Mouse (Mus musculus) spleen, postnatal 0 days (tissue): Measurements from ENCODE around the gene Olfr1287. TPM values are rescaled to one million over a fixed set of nuclear protein-coding genes. Genes with fewer than 3 reads are reported as not detected.

Source experiments
- polyA plus RNA-seq: library from polyadenylated mRNA; unstranded; fragments of >200 nt; fragmentation: Nextera tagmentation; extraction: Ambion mirVana; gene quantifications from 2 replicates; pipeline ENCODE4 v1.2.1, GENCODE M21; 2015

Olfr1287 gene
- not detected in 2 replicates for polyA plus RNA-seq

DNA sequence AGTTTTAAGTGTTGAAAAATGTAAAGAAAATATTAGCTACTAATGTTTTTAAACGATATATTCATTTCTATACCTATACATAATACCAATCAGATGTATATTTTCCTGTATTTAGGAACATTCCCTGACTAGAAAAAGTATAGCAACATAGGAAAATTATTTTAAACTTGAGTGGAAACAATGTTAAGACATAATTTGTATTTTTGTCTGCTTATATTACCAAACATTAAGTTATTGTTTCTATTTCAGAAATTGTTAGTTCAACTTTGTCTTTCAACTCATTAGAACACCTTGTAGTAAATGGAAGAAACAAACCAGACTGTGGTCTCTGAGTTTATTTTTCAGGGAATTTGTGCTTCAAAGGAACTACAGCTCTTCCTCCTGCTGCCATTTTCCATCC is at the start of gene Olfr1287:
TSS of gene Olfr1287 (plus strand) at position 301 of the 400 bp plus-strand sequence.

DNA sequence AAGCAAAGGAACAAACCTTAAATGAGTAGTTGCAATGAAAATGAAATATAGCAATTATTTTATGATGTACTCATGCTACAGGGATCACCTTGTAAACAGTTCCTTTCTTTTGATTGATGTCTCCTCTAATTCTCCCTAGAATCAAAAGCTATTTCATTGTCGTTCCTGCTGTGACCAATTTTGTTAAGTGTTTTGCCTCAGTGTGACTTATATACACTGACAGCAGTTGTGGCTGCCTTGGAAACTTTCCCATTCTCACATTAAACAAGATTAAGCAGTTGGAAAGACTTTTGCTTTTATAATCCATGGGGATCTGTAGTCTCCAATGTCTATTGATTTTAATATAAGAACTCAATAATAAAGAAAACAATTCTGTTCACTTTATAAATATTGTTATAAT is 26.0 kb upstream of the Olfr1287 start, which contains the start of gene Olfr1286:
TSS of gene Olfr1286 (minus strand) at position 185 of the 400 bp plus-strand sequence.

DNA sequence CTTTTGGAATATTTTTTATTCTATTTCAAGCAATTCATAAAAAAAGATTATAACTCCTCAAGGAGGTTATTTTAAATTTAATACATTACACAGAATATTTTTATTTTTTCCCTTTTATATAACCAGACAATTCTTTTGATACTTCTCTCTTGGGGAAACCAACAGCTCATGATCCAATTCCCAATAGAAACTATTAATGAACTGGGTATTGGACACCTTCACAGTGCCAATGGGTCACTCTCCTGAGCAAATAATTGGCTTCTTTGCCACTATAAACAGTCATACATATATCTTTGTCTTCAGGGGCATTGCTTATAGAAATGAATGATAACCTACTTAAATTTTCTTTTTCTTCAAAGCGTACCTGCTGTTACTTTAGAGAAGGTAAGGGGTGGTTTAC is 24.9 kb downstream of the Olfr1287 start, which contains the start of gene Olfr1288:
TSS of gene Olfr1288 (plus strand) at position 301 of the 400 bp plus-strand sequence.

DNA sequence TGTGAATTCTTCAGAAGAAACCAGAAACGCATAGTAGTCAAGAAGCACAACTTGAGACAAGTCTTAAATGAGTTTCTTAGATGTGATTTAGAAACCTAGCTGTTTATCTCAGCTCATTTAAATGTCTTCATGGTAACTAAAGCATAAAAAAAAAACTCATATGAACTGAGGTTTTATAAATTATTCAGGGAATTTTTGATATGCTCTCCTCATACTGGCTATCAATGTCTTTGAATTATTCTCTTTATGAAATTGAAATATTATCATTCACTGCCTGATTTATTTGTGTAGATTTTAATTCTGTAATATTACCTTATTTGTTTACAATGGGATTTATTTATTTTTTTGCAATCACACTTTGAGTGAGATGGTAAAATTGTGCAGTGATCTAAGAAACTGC is 31.6 kb downstream of the Olfr1287 start, which contains the start of gene Olfr1289:
TSS of gene Olfr1289 (plus strand) at position 301 of the 400 bp plus-strand sequence.

DNA sequence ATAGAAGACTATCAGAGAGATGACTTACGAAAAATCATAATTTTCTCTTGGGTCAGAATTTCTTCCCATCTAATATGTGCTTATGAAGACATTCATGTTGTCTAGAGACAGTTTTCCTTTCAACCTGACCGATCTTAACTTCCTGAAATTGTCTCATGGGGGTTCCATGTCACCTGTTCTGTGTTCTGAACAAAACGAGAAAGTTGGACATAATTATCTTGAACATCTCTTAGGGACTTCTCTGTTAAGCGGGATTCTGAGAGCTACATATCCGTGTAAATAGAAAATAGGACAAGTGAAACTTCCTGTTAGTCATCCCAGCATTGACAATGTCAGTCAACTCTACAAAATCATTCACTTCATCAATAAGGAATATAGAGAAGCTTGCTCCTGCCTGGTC is 44.8 kb downstream of the Olfr1287 start, which contains the start of gene Olfr1290:
TSS of gene Olfr1290 (minus strand) at position 101 of the 400 bp plus-strand sequence.

DNA sequence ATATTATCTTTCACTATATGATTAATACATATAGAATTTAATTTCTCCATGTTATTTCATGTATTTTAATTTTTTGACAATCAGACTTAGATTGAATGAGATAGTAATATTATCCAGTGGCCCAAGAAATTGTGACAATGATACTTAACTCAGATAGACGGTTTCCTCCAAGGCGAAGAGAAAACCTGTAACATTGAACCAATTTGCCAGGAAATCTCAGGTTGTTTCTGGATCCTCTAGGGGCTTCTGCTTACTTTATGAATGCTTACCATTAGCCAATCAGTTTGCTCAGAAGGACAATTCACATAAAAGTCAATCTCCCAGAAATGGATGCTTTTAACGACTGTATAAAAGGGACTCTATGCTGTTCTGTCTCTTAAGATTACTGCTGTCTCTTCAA is 47.9 kb downstream of the Olfr1287 start, which contains the start of gene Olfr1291-ps1:
TSS of gene Olfr1291-ps1 (plus strand) at position 301 of the 400 bp plus-strand sequence.

Other genes starting within 250 kb of the Olfr1287 start
- gene 4930430A15Rik, start 219.5 kb upstream of the Olfr1287 start, polyA plus RNA-seq = not detected in 2 replicates
- not detected in 2 replicates for gene Olfr1275, start 213.9 kb upstream of the Olfr1287 start, polyA plus RNA-seq
- not detected in 2 replicates for gene Olfr1276, start 194.6 kb upstream of the Olfr1287 start, polyA plus RNA-seq
- gene Olfr1277, start 175.0 kb upstream of the Olfr1287 start, polyA plus RNA-seq = not detected in 2 replicates
- gene Olfr1278, start 159.0 kb upstream of the Olfr1287 start, polyA plus RNA-seq = not detected in 2 replicates
- not detected in 2 replicates for gene Olfr1279, start 148.5 kb upstream of the Olfr1287 start, polyA plus RNA-seq
- not detected in 2 replicates for gene Olfr1280, start 135.1 kb upstream of the Olfr1287 start, polyA plus RNA-seq
- gene Olfr1281, start 122.6 kb upstream of the Olfr1287 start, polyA plus RNA-seq = not detected in 2 replicates
- not detected in 2 replicates for gene Olfr1282, start 113.1 kb upstream of the Olfr1287 start, polyA plus RNA-seq
- gene Olfr1283, start 82.4 kb upstream of the Olfr1287 start, polyA plus RNA-seq = not detected in 2 replicates
- not detected in 2 replicates for gene Olfr1284, start 73.6 kb upstream of the Olfr1287 start, polyA plus RNA-seq
- gene Olfr1286, start 26.0 kb upstream of the Olfr1287 start, polyA plus RNA-seq = not detected in 2 replicates
- gene Olfr1288, start 25.0 kb downstream of the Olfr1287 start, polyA plus RNA-seq = not detected in 2 replicates
- gene Olfr1289, start 31.7 kb downstream of the Olfr1287 start, polyA plus RNA-seq = not detected in 2 replicates
- not detected in 2 replicates for gene Olfr1290, start 44.7 kb downstream of the Olfr1287 start, polyA plus RNA-seq
- not detected in 2 replicates for gene Olfr1291-ps1, start 48.0 kb downstream of the Olfr1287 start, polyA plus RNA-seq
- gene Olfr1293-ps, start 76.1 kb downstream of the Olfr1287 start, polyA plus RNA-seq = not detected in 2 replicates
- gene Olfr1294, start 91.1 kb downstream of the Olfr1287 start, polyA plus RNA-seq = not detected in 2 replicates
- gene Olfr1295, start 120.5 kb downstream of the Olfr1287 start, polyA plus RNA-seq = not detected in 2 replicates
- gene Olfr1297, start 177.4 kb downstream of the Olfr1287 start, polyA plus RNA-seq = not detected in 2 replicates
- gene Olfr1298, start 200.1 kb downstream of the Olfr1287 start, polyA plus RNA-seq = not detected in 2 replicates
- gene Olfr1299, start 212.3 kb downstream of the Olfr1287 start, polyA plus RNA-seq = not detected in 2 replicates